Mouse (Mus musculus): ENCODE data around the gene Tpo.
A peak's percentile ranks its signal among the peaks of the same experiment; 100 is the strongest.

The Tpo gene

DNA sequence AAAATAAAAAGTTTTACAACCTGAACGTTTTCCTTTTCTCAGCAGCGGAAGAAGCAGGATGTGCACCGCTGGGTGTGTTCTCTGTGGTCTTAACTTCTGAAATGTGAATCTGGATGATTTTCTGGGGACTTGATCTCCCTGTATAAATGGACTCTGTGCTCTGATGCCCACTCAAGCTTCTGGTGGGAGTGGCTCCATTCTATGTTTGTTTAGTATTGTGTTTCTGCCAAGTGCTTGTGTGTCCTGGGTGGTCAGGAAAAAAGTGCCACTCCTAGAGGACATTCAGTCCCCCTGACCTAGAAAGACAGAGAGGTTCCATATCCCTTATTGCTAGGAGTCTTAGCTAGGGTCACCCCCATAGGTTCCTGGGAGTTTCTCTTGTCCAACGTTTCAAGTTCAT is at the start of gene Tpo:
Tpo (minus strand) TSS at position 101 of the 400 bp plus-strand sequence.
- no peak for DNase-seq

GRCm38 (mm10) chr12:30181721-30182120 is 49.3 kb upstream of the Tpo start:
- DNase-seq: no peak

- no peak for DNase-seq
Measured at GRCm38 (mm10) chr12:30179623-30180022, 47.2 kb upstream of the Tpo start.

DNA sequence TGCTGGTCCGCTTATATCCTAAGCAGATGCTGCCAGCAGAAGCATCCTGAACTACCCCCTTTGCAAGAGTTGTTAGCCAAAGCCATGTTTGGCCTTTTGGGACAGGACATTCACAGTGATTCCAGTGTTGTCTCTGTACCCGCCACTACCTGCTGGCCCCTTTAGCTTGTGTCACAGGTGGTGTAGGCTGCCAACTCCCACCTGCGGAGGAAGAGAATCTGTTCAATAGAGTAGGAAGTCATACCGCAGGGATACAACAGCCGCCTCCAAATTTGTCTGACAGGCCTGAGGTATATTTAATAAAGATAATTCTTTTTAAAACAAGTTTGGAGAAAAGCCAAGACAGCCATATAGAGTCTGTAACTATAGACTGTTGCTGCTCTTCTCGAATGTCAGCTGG is 45.5 kb upstream of the Tpo start:
- peak; percentile 22 to 32 for DNase-seq

DNA sequence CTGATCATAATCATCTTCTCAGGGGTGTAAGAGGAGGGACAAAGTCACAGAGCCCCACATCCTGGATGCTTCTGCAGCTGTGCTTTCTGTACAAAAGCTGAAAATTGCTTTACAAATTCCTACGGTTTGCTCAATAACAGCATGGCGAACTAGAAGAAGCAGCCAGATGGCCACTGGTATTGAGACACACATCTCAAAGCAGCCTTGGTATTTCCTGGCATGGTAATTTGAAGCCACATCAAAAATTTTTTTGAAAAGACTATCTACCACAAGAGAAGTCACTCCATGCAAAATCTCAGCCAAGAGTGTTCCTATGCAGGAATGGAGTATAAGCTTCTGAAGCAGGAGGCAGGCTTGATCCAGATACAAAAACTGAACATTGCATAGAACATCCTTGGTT is 45.1 kb upstream of the Tpo start:
- no peak for DNase-seq

GRCm38 (mm10) chr12:30168491-30168890 is 36.1 kb upstream of the Tpo start:
- no peak for DNase-seq

- no peak for DNase-seq
Measured at GRCm38 (mm10) chr12:30164538-30164937, 32.1 kb upstream of the Tpo start.

GRCm38 (mm10) chr12:30164005-30164404 is 31.6 kb upstream of the Tpo start:
- DNase-seq: no peak

GRCm38 (mm10) chr12:30161731-30162406 is 29.4 kb upstream of the Tpo start:
- DNase-seq: no peak

DNA sequence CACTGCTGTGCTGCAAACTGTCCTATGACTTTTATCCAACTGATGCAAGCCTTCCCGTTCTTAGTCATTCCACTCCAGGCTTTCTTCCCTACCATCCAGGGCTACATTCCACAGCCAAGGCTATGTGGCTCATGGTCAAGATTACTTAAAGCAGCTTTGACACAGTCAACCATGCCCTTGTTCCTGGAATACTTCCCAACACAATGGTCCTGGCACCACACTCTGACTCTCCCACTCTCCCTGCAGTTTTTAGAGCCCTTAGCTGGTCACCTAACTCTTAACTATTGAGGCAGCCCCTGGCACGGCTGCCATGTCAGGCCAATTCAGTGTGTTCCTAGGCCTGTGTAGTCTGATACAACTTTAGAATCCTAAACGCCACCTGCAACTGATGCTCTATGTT is 28.1 kb upstream of the Tpo start:
- no peak for DNase-seq

DNA sequence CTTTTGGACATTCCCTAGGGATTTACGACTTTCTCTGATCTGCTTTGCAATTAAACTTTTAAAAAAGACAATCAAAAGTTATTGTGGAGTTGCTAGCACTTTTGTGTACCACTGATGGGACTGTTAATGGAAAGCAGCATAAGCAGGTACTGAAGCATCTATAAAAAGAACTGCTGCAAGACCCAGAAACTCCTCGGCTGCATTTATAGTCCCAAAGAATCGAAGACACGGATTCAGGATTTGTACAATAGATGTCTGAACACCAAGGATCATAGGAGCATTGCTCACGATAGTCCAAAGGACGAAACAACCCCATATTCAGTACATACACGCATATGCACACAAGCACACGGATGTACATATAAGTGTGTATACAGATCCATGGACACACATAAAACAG is 27.4 kb upstream of the Tpo start:
- no peak for DNase-seq

DNA sequence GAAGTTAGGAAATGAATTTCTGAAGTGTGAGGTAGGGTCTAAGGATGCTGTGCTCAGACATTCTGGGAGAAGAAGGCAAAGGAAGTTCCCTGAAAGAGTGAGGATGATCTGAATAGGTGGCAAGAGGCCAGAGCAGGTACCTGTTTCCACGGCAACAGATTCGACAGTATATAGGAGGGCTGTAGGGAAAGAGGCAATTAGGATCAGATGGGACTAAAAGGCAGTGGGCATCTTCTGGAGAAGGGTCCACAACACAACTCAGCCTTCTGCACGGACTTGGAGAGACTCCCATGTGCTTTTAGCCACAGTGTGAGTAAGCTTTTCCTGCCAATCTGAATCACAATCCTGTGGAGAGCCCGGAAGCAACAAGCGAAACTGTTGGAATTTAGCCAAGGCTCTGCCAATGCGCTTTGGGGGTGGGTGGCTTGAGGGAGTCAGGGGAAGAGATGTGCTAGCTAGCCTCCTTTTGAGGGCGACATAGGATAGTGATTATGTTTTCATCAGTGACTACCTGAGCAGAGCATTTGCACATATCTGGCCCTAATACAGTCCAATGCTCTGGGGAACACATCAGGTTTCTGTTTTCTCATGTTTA is 21.8 kb upstream of the Tpo start:
- no peak for DNase-seq

GRCm38 (mm10) chr12:30142085-30142484 is 9.7 kb upstream of the Tpo start:
- no peak for DNase-seq

DNA sequence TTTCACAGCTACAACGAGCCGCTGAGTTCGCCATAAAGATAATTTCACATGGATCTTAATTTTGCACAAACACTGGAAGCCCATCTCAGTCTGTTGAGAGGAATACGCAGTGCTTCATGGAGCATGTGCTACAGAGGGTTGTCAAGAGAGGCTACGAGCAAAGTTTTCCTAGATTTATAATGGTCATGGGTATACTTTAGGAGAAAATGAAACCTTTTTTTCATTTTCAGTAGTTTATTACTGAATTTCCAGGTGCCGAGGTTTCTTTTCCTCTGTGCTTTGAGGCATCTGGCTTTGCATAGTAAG is 3.1 kb downstream of the Tpo start:
- no peak for DNase-seq

- peak; percentile 44 to 65 for DNase-seq
Measured at GRCm38 (mm10) chr12:30128561-30129410, 3.6 kb downstream of the Tpo start.

DNA sequence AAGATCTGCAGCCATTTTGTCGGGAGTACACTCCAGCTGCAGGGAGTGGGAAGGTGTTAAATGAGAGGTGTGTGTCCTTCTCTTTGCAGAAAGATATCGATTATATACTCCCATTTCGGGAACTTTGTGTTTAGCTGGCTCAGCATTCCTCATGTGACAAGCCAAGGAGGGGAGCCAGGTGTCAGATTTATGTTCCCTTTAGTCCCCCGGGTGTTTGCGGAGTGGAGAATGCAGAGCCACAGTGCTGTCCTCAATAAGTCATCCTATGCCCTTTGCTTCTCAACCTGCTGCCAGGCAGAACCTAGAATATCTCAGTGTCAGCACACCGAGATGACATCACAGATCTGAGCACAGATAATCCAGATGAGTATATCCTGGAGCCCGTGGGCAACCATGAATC is 10.1 kb downstream of the Tpo start:
- DNase-seq: no peak

DNA sequence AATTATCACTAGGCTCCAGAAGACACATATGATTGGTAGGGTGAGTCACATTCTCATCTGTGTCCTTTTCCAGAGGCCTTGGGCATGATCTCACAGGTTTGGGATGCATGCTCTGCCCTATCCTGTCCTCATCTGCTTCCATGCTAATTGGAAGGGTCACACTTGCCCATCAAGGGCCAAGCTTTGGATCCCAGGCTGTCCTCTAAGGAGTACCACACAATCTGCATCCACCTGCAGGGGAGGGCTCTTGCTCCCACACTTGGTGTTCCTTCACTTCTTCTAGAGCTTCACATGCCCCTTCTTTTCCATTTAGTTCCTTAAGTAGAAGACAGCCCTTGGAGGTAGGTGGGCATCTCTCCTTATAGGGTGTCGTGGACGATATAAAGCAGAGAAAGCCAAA is 20.2 kb downstream of the Tpo start:
- no peak for DNase-seq

DNA sequence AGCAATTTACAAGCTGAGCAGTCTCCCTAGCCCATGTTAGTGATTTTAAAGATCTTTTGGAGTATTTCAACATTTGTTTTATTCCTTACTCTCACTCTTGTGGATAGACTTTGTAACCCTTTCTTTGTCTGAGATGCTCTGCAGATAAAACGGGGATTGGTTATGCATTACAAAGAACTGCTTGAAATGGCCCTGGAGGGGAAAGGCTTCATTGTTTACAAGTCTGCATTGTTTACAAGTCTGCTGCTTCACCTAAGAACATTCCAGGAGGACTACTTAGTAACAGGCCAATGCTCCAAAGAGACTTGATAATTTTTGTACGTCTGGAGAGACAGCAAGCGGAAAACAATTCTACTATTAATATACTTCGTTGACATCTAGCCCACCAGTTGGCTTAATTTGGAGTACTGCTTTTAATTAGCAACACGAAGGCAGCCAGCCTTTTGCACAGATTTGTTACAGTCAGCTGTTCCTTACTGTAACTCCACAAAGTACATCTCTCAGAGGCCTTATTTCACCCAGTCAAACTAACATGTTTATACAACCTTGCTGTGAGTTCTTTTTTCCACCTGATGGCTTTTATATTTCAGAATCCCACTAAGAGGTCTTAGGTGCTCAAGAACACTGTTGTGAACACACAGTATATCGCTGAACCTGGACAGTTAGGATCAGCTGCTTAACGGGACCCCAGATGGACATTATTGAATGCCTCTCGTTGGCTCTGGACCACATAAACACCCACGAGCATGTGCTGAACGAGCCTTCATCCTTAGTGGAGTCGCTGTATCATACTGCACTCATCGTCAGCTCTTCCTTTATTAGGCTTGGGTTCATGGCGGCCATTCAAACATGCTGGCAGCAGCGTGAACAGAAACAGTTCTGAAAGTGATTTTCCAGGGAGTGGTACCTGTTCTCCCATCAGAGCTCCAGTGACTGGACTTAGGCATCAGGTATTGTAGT is 22.5 kb downstream of the Tpo start:
- DNase-seq: no peak

DNA sequence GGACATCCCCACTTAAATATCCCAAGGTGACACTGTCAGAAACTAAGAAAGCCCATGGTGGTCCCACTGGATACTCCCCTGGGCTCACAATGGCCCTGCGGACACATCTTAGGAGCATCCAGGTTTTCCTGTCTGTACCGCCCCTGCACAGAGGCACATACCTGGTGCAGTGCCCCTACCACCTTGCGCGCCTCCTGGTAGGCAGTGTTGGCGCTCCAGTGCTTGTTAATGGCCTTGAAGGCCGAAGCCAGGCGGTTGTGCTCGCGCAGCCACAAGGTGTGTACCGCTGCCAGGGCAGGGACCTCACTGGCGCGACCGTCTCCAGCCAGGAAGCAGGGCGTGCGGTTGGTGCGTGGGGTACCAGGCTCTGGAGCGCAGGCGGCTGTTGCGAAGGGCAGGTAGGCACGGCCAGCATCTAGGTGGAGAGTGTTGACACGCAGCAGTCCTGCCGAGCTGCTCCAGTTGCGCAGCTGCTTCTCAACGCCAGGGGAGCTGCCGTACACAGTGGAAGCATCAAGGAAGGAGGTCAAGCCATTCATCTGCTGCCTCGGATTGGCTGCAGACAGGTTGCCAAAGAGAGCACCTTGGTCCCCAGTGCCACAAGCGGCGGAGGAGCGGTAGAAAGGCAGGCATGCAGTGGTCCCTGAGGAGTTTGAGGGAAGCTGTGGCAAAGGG is 29.4 kb downstream of the Tpo start:
- no peak for DNase-seq

DNA sequence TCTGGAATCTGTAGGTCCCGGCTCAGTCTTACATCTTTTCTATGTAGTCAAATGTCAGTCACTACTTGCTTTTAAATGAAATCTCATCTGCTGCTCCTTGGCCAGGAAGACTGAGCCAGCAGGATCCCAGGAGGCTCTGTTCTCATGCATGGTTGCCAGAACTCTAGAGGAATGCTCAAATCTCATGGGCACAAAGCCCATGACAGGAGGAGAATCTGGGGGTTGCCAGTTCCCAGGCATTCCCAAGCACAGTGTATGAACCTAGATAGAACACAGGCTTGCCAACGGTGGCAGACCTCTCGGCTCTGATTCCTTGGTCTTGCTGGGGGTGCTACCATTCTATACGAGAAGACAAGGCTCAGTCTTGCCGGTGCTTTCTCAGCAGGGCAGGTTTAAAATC is 40.3 kb downstream of the Tpo start:
- peak; percentile 53 to 57 for DNase-seq

DNA sequence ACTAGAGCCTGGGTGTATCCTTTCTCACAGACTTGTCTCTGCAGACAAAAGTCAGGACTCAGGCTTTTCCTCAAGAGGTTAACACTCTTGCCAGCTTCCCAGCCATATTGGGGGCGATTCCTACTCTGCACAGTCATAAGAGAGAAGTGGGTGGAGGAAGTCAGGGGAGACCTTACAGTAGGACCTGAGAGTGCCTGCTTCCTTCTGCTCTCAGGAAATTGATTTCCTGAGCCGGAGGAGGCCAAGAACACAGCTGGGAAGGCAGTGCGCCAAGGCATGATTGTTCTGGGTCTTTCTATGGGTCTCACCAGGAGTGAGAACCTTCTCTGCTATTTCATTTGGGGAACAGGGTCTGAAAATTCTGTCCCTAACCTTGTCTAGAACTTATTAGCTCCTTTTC is 48.5 kb downstream of the Tpo start:
- DNase-seq: no peak

DNA sequence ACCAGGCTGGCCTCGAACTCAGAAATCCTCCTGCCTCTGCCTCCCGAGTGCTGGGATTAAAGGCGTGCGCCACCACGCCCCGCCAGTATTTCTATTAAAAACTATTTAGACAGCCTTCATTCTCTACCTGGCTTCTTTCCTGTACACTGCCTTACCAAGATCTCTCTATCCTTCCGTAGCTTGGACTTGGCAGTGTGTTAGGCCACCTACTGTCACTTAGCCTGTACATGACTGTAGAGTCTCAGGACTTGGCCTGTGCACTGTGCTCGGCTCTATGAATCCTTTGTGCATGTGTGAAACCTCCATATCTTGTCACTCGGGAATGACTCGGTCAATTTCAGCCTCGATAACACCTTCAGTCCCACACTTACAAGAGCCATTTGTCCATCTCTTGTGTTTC is 55.4 kb downstream of the Tpo start:
- peak; percentile 21 to 32 for DNase-seq

Measured in cerebellum, postnatal 36 days (tissue).